Mouse (Mus musculus): ENCODE data around the gene Fancc. TPM values are rescaled to one million over a fixed set of nuclear protein-coding genes. Genes with fewer than 3 reads are reported as not detected.

Fancc gene
- 2.2 and 3.3 TPM in 2 replicates for polyA plus RNA-seq (2012; rRNA removed; ENCODE audit: low replicate concordance)

DNA sequence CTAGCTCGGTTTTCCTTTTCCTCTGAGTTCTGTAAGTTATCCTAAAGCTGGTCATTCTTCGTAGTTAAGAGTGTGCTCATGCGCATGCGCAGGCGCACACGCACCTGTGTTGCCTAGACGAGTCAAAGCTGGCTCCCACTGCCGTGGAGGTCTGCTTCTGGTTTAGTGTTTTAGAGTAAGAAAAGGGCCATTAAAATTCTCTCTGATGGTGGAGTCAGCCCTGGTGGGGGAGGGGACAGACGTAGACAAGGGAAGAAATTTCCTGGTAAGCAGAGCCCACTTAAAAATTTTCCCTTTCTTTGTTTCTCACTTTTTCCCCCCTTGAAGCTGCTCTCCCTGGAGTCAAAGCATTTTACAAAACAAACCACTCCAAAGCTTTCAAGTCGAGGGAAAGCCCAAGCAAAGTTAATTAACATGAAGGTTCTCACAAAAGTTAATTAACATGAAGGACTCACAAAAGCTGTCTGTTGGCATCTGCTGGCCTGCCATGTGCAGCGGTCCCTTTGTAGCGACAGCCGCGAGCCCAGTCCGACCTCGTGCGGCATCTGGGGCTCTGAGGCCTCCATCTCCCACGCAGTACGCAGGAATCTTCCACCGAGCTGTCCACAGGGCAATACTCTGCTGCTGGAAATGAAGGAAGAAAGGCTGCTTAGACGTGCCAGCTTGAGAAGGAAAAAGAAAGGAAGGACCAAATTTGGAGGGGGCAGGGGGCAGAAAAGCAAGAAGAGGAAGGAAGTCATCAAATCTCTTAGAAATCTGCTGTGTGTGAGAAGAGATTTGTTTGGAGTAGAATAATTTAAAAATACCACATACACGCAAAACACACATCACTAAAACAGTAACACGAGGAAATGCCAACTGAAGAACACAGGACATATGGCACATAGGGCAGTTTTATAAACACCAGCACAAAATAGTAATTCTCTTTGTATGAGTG lies at the start of gene Fancc:
Fancc (minus strand) TSS at position 633 of the 937 bp plus-strand sequence.

Other genes with a start within 250 kb of the Fancc start
- gene Ptch1, start 76.3 kb upstream of the Fancc start, polyA plus RNA-seq (2012; rRNA removed; ENCODE audit: low replicate concordance): 14.8 and 19.0 TPM in 2 replicates